21 mouse cellular contexts compared by ENCODE assay signal in the genomic region with DNA sequence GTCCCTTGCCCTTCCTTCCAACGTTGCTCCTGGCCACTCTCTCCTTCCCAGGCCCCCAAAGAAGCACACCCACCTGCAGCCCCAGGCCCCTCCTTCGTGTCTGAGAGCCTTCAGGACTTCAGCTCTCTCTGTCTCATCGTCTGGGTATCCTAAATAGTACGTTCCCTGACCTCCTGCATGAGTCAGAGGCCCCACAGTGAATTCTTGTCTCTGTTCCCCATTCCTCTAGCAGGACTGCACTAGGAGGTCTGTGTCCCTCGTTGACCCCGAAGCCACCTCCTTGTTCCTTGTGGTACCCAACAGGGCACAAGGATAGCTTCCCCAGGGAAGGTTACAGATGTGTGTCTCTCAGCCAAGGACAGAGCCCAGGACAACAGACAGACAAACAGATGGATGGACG.
DNase-seq lines count a peak whose midpoint lies in the region; ATAC-seq lines count a peak whose summit lies in the region.
"Had no signal": no experiment of that assay in that cellular context is flagged by ENCODE, and none has a peak within 500 bp of the region (broad histone marks: within the 10 kb centered on the region; RNA-seq: fewer than 3 reads in every experiment).

No protein-coding gene starts in this region.

- no peaks in the 10 kb centered on the region for H3K9me3 ChIP-seq in kidney, embryonic 15.5 days (replicated peaks)
- H3K9me3 ChIP-seq in embryonic facial prominence, embryonic 15.5 days (replicated peaks), result no peaks in the 10 kb centered on the region
- H3K9me3 ChIP-seq in stomach, embryonic 14.5 days (ENCODE audit: control insufficient read depth, low read depth, low read length), result no peaks in the 10 kb centered on the region
- H3K9me3 ChIP-seq: forebrain, embryonic 13.5 days; heart, embryonic 15.5 days; limb, embryonic 12.5 days; neural tube, embryonic 12.5 days had no signal

- H3K27me3 ChIP-seq in kidney, embryonic 15.5 days, result peaks cover 7% of the 10 kb centered on the region
- no peaks in the 10 kb centered on the region for H3K27me3 ChIP-seq in embryonic facial prominence, embryonic 15.5 days
- no peaks in the 10 kb centered on the region for H3K27me3 ChIP-seq in stomach, embryonic 14.5 days (ENCODE audit: control insufficient read depth, insufficient read depth, low read length)
- H3K27me3 ChIP-seq: neural tube, embryonic 12.5 days; Patski had no signal

- peaks cover 52% of the 10 kb centered on the region for H3K4me1 ChIP-seq in kidney, embryonic 15.5 days
- H3K4me1 ChIP-seq in embryonic facial prominence, embryonic 15.5 days, result peaks cover 43% of the 10 kb centered on the region
- peaks cover 11% of the 10 kb centered on the region for H3K4me1 ChIP-seq in stomach, embryonic 14.5 days (ENCODE audit: control insufficient read depth, insufficient read depth, low read length)

- DNase-seq in gastrocnemius, adult 18-20 months (ENCODE audit: low spot score), result peak; percentile 47
- no peak for DNase-seq in gastrocnemius, postnatal 14 days
- DNase-seq in kidney, adult 8-10 months, result no peak
- DNase-seq in cerebellum, adult 9-10 months, result no peak
- DNase-seq in ovary, postnatal 36 days (ENCODE audit: low spot score), result no peak
- DNase-seq: cerebellum, adult 18-20 months; kidney, postnatal 10 days; lung, postnatal 10 days; right cerebral cortex, postnatal 14 days had no signal

- no peak overlapping the region for H3K9ac ChIP-seq in kidney, embryonic 15.5 days
- H3K9ac ChIP-seq in embryonic facial prominence, embryonic 15.5 days, result no peak overlapping the region
- H3K9ac ChIP-seq in stomach, embryonic 14.5 days (replicated peaks; ENCODE audit: low read depth, low read length), result no peak overlapping the region
- H3K9ac ChIP-seq: forebrain, embryonic 13.5 days; heart, embryonic 15.5 days; limb, embryonic 12.5 days; liver, embryonic 14.5 days; neural tube, embryonic 12.5 days had no signal

- no peaks in the 10 kb centered on the region for H3K36me3 ChIP-seq in kidney, embryonic 15.5 days
- H3K36me3 ChIP-seq in embryonic facial prominence, embryonic 15.5 days, result no peaks in the 10 kb centered on the region
- H3K36me3 ChIP-seq in stomach, embryonic 14.5 days (ENCODE audit: control insufficient read depth, insufficient read depth, low read length), result no peaks in the 10 kb centered on the region
- H3K36me3 ChIP-seq: heart, embryonic 15.5 days; limb, embryonic 12.5 days; neural tube, embryonic 12.5 days had no signal

- ATAC-seq in kidney, embryonic 15.5 days (replicated peaks; ENCODE audit: low FRiP score), result no peak
- ATAC-seq in embryonic facial prominence, embryonic 15.5 days (ENCODE audit: insufficient number of reproducible peaks, low FRiP score, low TSS enrichment, low read depth), result no peak
- no peak for ATAC-seq in stomach, embryonic 14.5 days (ENCODE audit: insufficient number of reproducible peaks, insufficient read depth, low FRiP score, low read depth)
- ATAC-seq: activated CD4-positive, CD25-positive, alpha-beta regulatory T cell, adult 4 months; forebrain, embryonic 13.5 days; midbrain, embryonic 16.5 days; Patski had no signal

- 34% methylated on average over 7 of the region's 7 CpGs for WGBS in kidney, embryonic 15.5 days
- 53% methylated on average over 7 of the region's 7 CpGs for WGBS in embryonic facial prominence, embryonic 15.5 days
- 49% methylated on average over 7 of the region's 7 CpGs for WGBS in stomach, embryonic 14.5 days

- no peak overlapping the region for H3K4me2 ChIP-seq in kidney, embryonic 15.5 days
- H3K4me2 ChIP-seq in embryonic facial prominence, embryonic 15.5 days (replicated peaks), result no peak overlapping the region
- H3K4me2 ChIP-seq in stomach, embryonic 14.5 days (replicated peaks; ENCODE audit: low read depth, low read length), result no peak overlapping the region
- H3K4me2 ChIP-seq: forebrain, embryonic 13.5 days; heart, embryonic 15.5 days; neural tube, embryonic 12.5 days had no signal

- H3K4me3 ChIP-seq in kidney, embryonic 15.5 days (replicated peaks), result no peak overlapping the region
- no peak overlapping the region for H3K4me3 ChIP-seq in embryonic facial prominence, embryonic 15.5 days (replicated peaks)
- no peak overlapping the region for H3K4me3 ChIP-seq in stomach, embryonic 14.5 days (ENCODE audit: low read depth, low read length)
- H3K4me3 ChIP-seq: forebrain, embryonic 13.5 days; heart, embryonic 15.5 days; layer of hippocampus, adult 2 months; limb, embryonic 12.5 days; neural tube, embryonic 12.5 days had no signal

- H3K27ac ChIP-seq in kidney, embryonic 15.5 days, result 0 out of 2 replicates have a peak overlapping the region, but pooled peaks have one; percentile 7
- H3K27ac ChIP-seq in embryonic facial prominence, embryonic 15.5 days (replicated peaks), result peak overlapping the region; percentile 13; the same call in 1 of the 2 replicates
- H3K27ac ChIP-seq in stomach, embryonic 14.5 days (ENCODE audit: low read length), result peak overlapping the region; percentile 27; the same call in 1 of the 2 replicates
- H3K27ac ChIP-seq: forebrain, embryonic 13.5 days; heart, embryonic 15.5 days; layer of hippocampus, adult 2 months; liver, embryonic 14.5 days; neural tube, embryonic 12.5 days had no signal

- intact Hi-C loops in gastrocnemius, postnatal 14 days (cut with DNase I; ENCODE audit: low total_unique reads), result no loop called here
